Mouse (Mus musculus) cortical plate, adult 2 months (tissue): Measurements from ENCODE around the gene Zmynd15.

Experiments
- CTCF ChIP-seq: fragments of 200-500 bp; IDR thresholded peaks from 2 replicates; pipeline ENCODE4 v1.5.1; 2011; ENCODE audit warnings: mild to moderate bottlenecking, control low read depth, low read length; ENCODE audit not compliant: insufficient read depth; ENCODE audit errors: extremely low read depth
- POLR2A ChIP-seq: fragments of 200-500 bp; IDR thresholded peaks from 2 replicates; pipeline ENCODE4 v1.6.1; 2011; ENCODE audit warnings: mild to moderate bottlenecking, low read length, control low read depth; ENCODE audit not compliant: insufficient read depth; ENCODE audit errors: extremely low read depth

GRCm38 (mm10) chr11:70433569-70433943 is 25.7 kb upstream of the Zmynd15 start:
- TF ChIP-seq CTCF (no peak), POLR2A (no peak)
